Comparison of ENCODE assay signal across 9 mouse cellular contexts in the genomic region with DNA sequence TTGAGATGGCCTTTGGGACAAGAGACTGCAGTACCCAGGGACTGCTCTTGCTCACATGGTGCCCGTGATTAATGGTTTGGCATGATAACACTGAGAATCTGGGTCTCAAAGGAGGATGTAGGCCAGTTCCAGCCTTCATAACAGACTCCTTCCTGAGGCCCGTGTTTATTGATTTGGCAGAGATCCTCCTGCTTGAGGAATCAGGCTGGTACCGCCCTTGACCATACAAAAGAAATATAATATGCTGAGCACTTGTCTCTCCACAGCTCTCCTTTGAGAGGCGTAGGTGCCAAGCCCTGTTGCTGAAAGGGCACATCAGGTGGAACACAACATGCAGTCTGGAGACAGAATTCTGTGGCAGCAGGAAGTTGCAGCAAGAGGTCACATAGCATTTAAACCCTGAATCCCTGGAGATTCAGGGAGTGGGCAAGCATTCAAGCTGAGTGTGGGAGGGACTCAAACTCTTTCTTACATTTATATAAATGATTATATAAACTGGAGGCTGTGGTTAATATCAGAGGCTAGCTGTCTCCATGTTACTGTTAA. TPM values are rescaled to one million over a fixed set of nuclear protein-coding genes. Genes with fewer than 3 reads are reported as not detected.
DNase-seq lines count a peak whose midpoint lies in the region; ATAC-seq lines count a peak whose summit lies in the region.
"Had no signal": no experiment of that assay in that cellular context is flagged by ENCODE, and none has a peak within 500 bp of the region (broad histone marks: within the 10 kb centered on the region; RNA-seq: fewer than 3 reads in every experiment).

No protein-coding gene starts in this region.

- H3K27me3 ChIP-seq in embryonic facial prominence, embryonic 14.5 days (replicated peaks; ENCODE audit: control insufficient read depth, insufficient read depth, low read length): no peaks in the 10 kb centered on the region
- H3K27me3 ChIP-seq in limb, embryonic 11.5 days (ENCODE audit: control insufficient read depth, insufficient read depth, low read length): no peaks in the 10 kb centered on the region
- no peaks in the 10 kb centered on the region for H3K27me3 ChIP-seq in midbrain, embryonic 16.5 days (ENCODE audit: control insufficient read depth, insufficient read depth, low read depth, low read length)
- H3K27me3 ChIP-seq: CH12.LX had no signal

- no peaks in the 10 kb centered on the region for H3K36me3 ChIP-seq in embryonic facial prominence, embryonic 14.5 days (ENCODE audit: control insufficient read depth, insufficient read depth, low read length)
- no peaks in the 10 kb centered on the region for H3K36me3 ChIP-seq in limb, embryonic 11.5 days (ENCODE audit: control insufficient read depth, insufficient read depth, low read length)
- H3K36me3 ChIP-seq in midbrain, embryonic 16.5 days (ENCODE audit: control insufficient read depth, insufficient read depth, low read length): no peaks in the 10 kb centered on the region

- 31% methylated on average over 4 of the region's 4 CpGs for WGBS in embryonic facial prominence, embryonic 14.5 days
- WGBS in limb, embryonic 11.5 days: 62% methylated on average over 4 of the region's 4 CpGs
- 26% methylated on average over 4 of the region's 4 CpGs for WGBS in midbrain, embryonic 16.5 days

- H3K9ac ChIP-seq in embryonic facial prominence, embryonic 14.5 days (ENCODE audit: low read depth, low read length): peak overlapping the region; percentile 6; the same call in 1 of the 2 replicates
- no peak overlapping the region for H3K9ac ChIP-seq in limb, embryonic 11.5 days (ENCODE audit: low read length)
- no peak overlapping the region for H3K9ac ChIP-seq in midbrain, embryonic 16.5 days (ENCODE audit: low read depth, low read length)

- peak overlapping the region; percentile 24; the same call in 1 of the 2 replicates for H3K27ac ChIP-seq in embryonic facial prominence, embryonic 14.5 days (replicated peaks; ENCODE audit: low read depth, low read length)
- H3K27ac ChIP-seq in limb, embryonic 11.5 days (replicated peaks; ENCODE audit: low read depth, low read length): peak overlapping the region; percentile 52; the same call in 1 of the 2 replicates
- peak overlapping the region; percentile 57 for H3K27ac ChIP-seq in midbrain, embryonic 16.5 days (ENCODE audit: low read length)

- peak; percentile 29 for DNase-seq in gastrocnemius, postnatal 10 days
- DNase-seq in gastrocnemius, postnatal 14 days: no peak
- peak; percentile 40 for DNase-seq in embryonic facial prominence, embryonic 14.5 days (ENCODE audit: low spot score)
- DNase-seq in heart, postnatal 36 days: peak; percentile 60 to 67
- DNase-seq in limb, embryonic 11.5 days (ENCODE audit: low spot score): no peak
- DNase-seq in thymus, postnatal 36 days: no peak
- DNase-seq in frontal cortex, adult 2 months (ENCODE audit: extremely low spot score in 1 of 2, low spot score in 1 of 2): no peak

- no peaks in the 10 kb centered on the region for H3K9me3 ChIP-seq in embryonic facial prominence, embryonic 14.5 days (ENCODE audit: control insufficient read depth, low read length)
- no peaks in the 10 kb centered on the region for H3K9me3 ChIP-seq in limb, embryonic 11.5 days (ENCODE audit: control insufficient read depth, low read length)
- H3K9me3 ChIP-seq in midbrain, embryonic 16.5 days (replicated peaks; ENCODE audit: control insufficient read depth, low read length, poor library complexity, severe bottlenecking): no peaks in the 10 kb centered on the region

- no peak overlapping the region for H3K4me2 ChIP-seq in embryonic facial prominence, embryonic 14.5 days (ENCODE audit: low read depth, low read length)
- H3K4me2 ChIP-seq in limb, embryonic 11.5 days (ENCODE audit: low read depth, severe bottlenecking): no peak overlapping the region
- H3K4me2 ChIP-seq in midbrain, embryonic 16.5 days (ENCODE audit: low read length): no peak overlapping the region

- H3K4me1 ChIP-seq in embryonic facial prominence, embryonic 14.5 days (ENCODE audit: control insufficient read depth, insufficient read depth, low read length): peaks cover 29% of the 10 kb centered on the region
- peaks cover 23% of the 10 kb centered on the region for H3K4me1 ChIP-seq in limb, embryonic 11.5 days (ENCODE audit: control insufficient read depth, insufficient read depth, low read length)
- peaks cover 25% of the 10 kb centered on the region for H3K4me1 ChIP-seq in midbrain, embryonic 16.5 days (ENCODE audit: control insufficient read depth, insufficient read depth, low read length)

- intact Hi-C loops in gastrocnemius, postnatal 14 days (cut with DNase I; ENCODE audit: low total_unique reads): no loop called here
- intact Hi-C loops in heart, postnatal 36 days (cut with DNase I): loop anchor here (5.0 kb wide), 1 partner anchor 79 kb away; no protein-coding TSS in a partner anchor

- no peak overlapping the region for H3K4me3 ChIP-seq in embryonic facial prominence, embryonic 14.5 days (ENCODE audit: low read depth, low read length)
- no peak overlapping the region for H3K4me3 ChIP-seq in limb, embryonic 11.5 days (ENCODE audit: low read depth, low read length)
- no peak overlapping the region for H3K4me3 ChIP-seq in midbrain, embryonic 16.5 days (ENCODE audit: low read depth, low read length)

- ATAC-seq in embryonic facial prominence, embryonic 14.5 days (ENCODE audit: low read depth): peak; percentile 56; the same call in 1 of the 2 replicates
- ATAC-seq in limb, embryonic 11.5 days (ENCODE audit: insufficient number of reproducible peaks, low FRiP score, low TSS enrichment, low read depth): no peak
- no peak for ATAC-seq in midbrain, embryonic 16.5 days

RNA-seq across cellular contexts. Expression of a gene that starts 36.1 kb away (rescaled TPM):
- total RNA-seq in gastrocnemius, postnatal 10 days (2021): 10 to 100 TPM; 23.7 to 29.4 TPM
- 10 to 100 TPM; 15.8 to 20.3 TPM for total RNA-seq in gastrocnemius, postnatal 14 days (2021)
- polyA plus RNA-seq in embryonic facial prominence, embryonic 14.5 days (2014; fragmentation: Nextera tagmentation; extraction: Ambion mirVana): 17.5 and 18.3 TPM in 2 replicates
- 10 to 100 TPM; 22.5 to 23.0 TPM for total RNA-seq in heart, postnatal 36 days (2021)
- polyA plus RNA-seq in limb, embryonic 11.5 days (2014; fragmentation: Nextera tagmentation; extraction: Ambion mirVana): 14.1 and 15.2 TPM in 2 replicates
- polyA plus RNA-seq in midbrain, embryonic 16.5 days (2015; fragmentation: Nextera tagmentation; extraction: Ambion mirVana): 115 and 126 TPM in 2 replicates
- polyA plus RNA-seq in frontal cortex, adult 2 months (2012; rRNA removed): 59.5 and 64.6 TPM in 2 replicates

Comparison
In these comparisons a context has a peak if more than half of its experiments do, and no peak if none do; other contexts are left out.
1. DNase-seq: peak in gastrocnemius, postnatal 10 days (single experiment), embryonic facial prominence, embryonic 14.5 days (single experiment) and heart, postnatal 36 days (2 of 2); none in gastrocnemius, postnatal 14 days (single experiment), limb, embryonic 11.5 days (single experiment), thymus, postnatal 36 days (0 of 2) and frontal cortex, adult 2 months (0 of 2).
2. Peak in every context shown above with its lines, with median percentiles within 50 percentile points of each other: H3K27ac ChIP-seq.